Mouse (Mus musculus): ENCODE measurements at regions not wholly inside any gene's neighbourhood (a gene's known extent, or its start where the extent isn't known, plus 50 kb on each side); places are given as distances from the start of the nearest gene placed in this dataset.

DNA sequence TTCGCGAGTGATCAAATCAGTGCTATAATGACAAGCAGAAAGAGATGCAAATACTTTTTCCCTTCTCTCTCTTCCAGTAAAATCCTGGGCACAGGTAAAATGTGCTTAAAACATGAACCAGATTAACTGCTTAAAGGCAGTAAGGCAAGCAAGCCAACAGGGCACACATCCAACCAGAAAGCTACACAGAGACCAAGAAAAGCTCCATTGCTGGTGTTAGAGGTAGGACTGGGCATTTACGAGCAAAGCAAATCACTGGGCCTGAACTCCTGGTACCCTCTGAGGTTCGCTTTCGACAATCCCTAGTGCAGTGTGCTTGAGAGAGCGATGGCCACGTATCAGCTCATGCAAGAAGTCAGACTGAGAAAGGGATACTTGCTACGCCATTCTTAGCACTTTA is 528.8 kb downstream of the Nfib start:
- no peak for TF ChIP-seq CTCF (IDR thresholded peaks at IDR 0.05)
- no peak for TF ChIP-seq EP300 (IDR thresholded peaks at IDR 0.05)

Measured in lung, postnatal 0 days (tissue).